In the genomic region with DNA sequence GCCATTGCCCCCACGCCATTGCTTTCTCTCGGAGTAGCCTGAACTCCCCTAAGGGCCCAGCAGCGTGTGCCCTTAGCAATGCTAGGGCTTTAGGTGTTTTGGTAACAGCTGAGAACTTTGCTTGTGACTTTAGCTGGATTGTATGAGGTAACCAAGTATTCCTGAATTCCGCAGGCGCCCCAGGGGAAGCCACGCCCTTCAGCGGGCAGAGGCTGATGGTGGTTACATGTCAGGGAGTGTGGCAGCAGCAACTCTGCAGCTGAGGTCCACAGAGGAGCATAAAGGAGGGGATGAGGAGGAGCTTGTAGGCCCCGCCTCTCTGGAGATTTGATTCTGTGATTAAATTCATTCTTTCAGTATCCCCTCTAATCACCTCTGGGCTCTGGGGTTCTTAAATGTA, we compare ENCODE assay signal across 18 mouse cellular contexts.
DNase-seq lines count a peak whose midpoint lies in the region; ATAC-seq lines count a peak whose summit lies in the region.
"Had no signal": no experiment of that assay in that cellular context is flagged by ENCODE, and none has a peak within 500 bp of the region (broad histone marks: within the 10 kb centered on the region; RNA-seq: fewer than 3 reads in every experiment).

No protein-coding gene starts in this region.

- DNase-seq in forebrain, embryonic 14.5 days (ENCODE audit: low spot score): no peak
- DNase-seq in forebrain, embryonic 11.5 days (ENCODE audit: low spot score): no peak
- DNase-seq in kidney, adult 18-20 months: peak; percentile 5
- DNase-seq in kidney, postnatal 25 days: no peak
- no peak for DNase-seq in ovary, postnatal 10 days (ENCODE audit: low spot score)
- DNase-seq: heart, postnatal 14 days; lung, postnatal 14 days; right cerebral cortex, postnatal 25 days; thymus, postnatal 25 days had no signal

- peak overlapping the region; percentile 44; the same call in 1 of the 2 replicates for H3K27ac ChIP-seq in forebrain, embryonic 14.5 days (ENCODE audit: low read depth, low read length)
- H3K27ac ChIP-seq in forebrain, embryonic 11.5 days (ENCODE audit: low read depth, low read length): no peak overlapping the region
- H3K27ac ChIP-seq in neural tube, embryonic 12.5 days: no peak overlapping the region
- no peak overlapping the region for H3K27ac ChIP-seq in neural tube, embryonic 15.5 days (replicated peaks)
- peak overlapping the region; percentile 53 for H3K27ac ChIP-seq in neural tube, embryonic 14.5 days (ENCODE audit: low read depth, low read length)
- H3K27ac ChIP-seq: embryonic facial prominence, embryonic 10.5 days; limb, embryonic 15.5 days; stomach, postnatal 0 days had no signal

- no peak for ATAC-seq in forebrain, embryonic 14.5 days
- ATAC-seq in forebrain, embryonic 11.5 days (replicated peaks; ENCODE audit: low FRiP score): no peak
- 0 out of 2 replicates have a peak, but pooled peaks have one; percentile 21 for ATAC-seq in neural tube, embryonic 12.5 days (ENCODE audit: low FRiP score, low read depth)
- no peak for ATAC-seq in neural tube, embryonic 15.5 days (ENCODE audit: low FRiP score)
- 0 out of 2 replicates have a peak, but pooled peaks have one; percentile 8 for ATAC-seq in neural tube, embryonic 14.5 days (ENCODE audit: low read depth)
- ATAC-seq: activated CD4-positive, CD25-positive, alpha-beta regulatory T cell, adult 4 months had no signal

- H3K4me1 ChIP-seq in forebrain, embryonic 14.5 days (ENCODE audit: control insufficient read depth, insufficient read depth, low read length): peaks cover 3% of the 10 kb centered on the region; the same call in 1 of the 2 replicates
- H3K4me1 ChIP-seq in forebrain, embryonic 11.5 days (replicated peaks; ENCODE audit: control insufficient read depth, insufficient read depth, low read length): no peaks in the 10 kb centered on the region
- peaks cover 21% of the 10 kb centered on the region for H3K4me1 ChIP-seq in neural tube, embryonic 12.5 days
- peaks cover 34% of the 10 kb centered on the region for H3K4me1 ChIP-seq in neural tube, embryonic 15.5 days
- peaks cover 14% of the 10 kb centered on the region for H3K4me1 ChIP-seq in neural tube, embryonic 14.5 days (ENCODE audit: control insufficient read depth, insufficient read depth, low read length)

- no peaks in the 10 kb centered on the region for H3K27me3 ChIP-seq in forebrain, embryonic 14.5 days (replicated peaks; ENCODE audit: control insufficient read depth, insufficient read depth, low read length)
- H3K27me3 ChIP-seq in forebrain, embryonic 11.5 days (ENCODE audit: control insufficient read depth, insufficient read depth, low read length): no peaks in the 10 kb centered on the region
- no peaks in the 10 kb centered on the region for H3K27me3 ChIP-seq in neural tube, embryonic 12.5 days (replicated peaks)
- no peaks in the 10 kb centered on the region for H3K27me3 ChIP-seq in neural tube, embryonic 15.5 days (replicated peaks)
- H3K27me3 ChIP-seq in neural tube, embryonic 14.5 days (ENCODE audit: control insufficient read depth, insufficient read depth, low read length): no peaks in the 10 kb centered on the region

- no peaks in the 10 kb centered on the region for H3K36me3 ChIP-seq in forebrain, embryonic 14.5 days (ENCODE audit: control insufficient read depth, insufficient read depth, low read length)
- H3K36me3 ChIP-seq in forebrain, embryonic 11.5 days (ENCODE audit: control insufficient read depth, insufficient read depth, low read length): no peaks in the 10 kb centered on the region
- no peaks in the 10 kb centered on the region for H3K36me3 ChIP-seq in neural tube, embryonic 12.5 days
- H3K36me3 ChIP-seq in neural tube, embryonic 15.5 days: no peaks in the 10 kb centered on the region
- H3K36me3 ChIP-seq in neural tube, embryonic 14.5 days (ENCODE audit: control insufficient read depth, insufficient read depth, low read length): no peaks in the 10 kb centered on the region
- H3K36me3 ChIP-seq: embryonic facial prominence, embryonic 10.5 days; limb, embryonic 15.5 days had no signal

- H3K9me3 ChIP-seq in forebrain, embryonic 14.5 days (replicated peaks; ENCODE audit: control insufficient read depth, low read length): no peaks in the 10 kb centered on the region
- no peaks in the 10 kb centered on the region for H3K9me3 ChIP-seq in forebrain, embryonic 11.5 days (ENCODE audit: control insufficient read depth, low read length)
- H3K9me3 ChIP-seq in neural tube, embryonic 12.5 days: no peaks in the 10 kb centered on the region
- H3K9me3 ChIP-seq in neural tube, embryonic 15.5 days (replicated peaks): no peaks in the 10 kb centered on the region
- H3K9me3 ChIP-seq in neural tube, embryonic 14.5 days (ENCODE audit: control insufficient read depth, low read length): no peaks in the 10 kb centered on the region
- H3K9me3 ChIP-seq: embryonic facial prominence, embryonic 10.5 days; limb, embryonic 15.5 days; megakaryocyte, embryonic 14.5 days had no signal

- WGBS in forebrain, embryonic 14.5 days: 83% methylated on average over 8 of the region's 8 CpGs
- WGBS in forebrain, embryonic 11.5 days: 78% methylated on average over 8 of the region's 8 CpGs
- 72% methylated on average over 8 of the region's 8 CpGs for WGBS in neural tube, embryonic 12.5 days
- 65% methylated on average over 8 of the region's 8 CpGs for WGBS in neural tube, embryonic 15.5 days
- 66% methylated on average over 8 of the region's 8 CpGs for WGBS in neural tube, embryonic 14.5 days

- no peak overlapping the region for H3K4me2 ChIP-seq in forebrain, embryonic 14.5 days (ENCODE audit: low read length)
- no peak overlapping the region for H3K4me2 ChIP-seq in forebrain, embryonic 11.5 days (ENCODE audit: low read depth, low read length, severe bottlenecking)
- H3K4me2 ChIP-seq in neural tube, embryonic 12.5 days (replicated peaks): no peak overlapping the region; the same call in 1 of the 2 replicates
- no peak overlapping the region for H3K4me2 ChIP-seq in neural tube, embryonic 15.5 days
- H3K4me2 ChIP-seq in neural tube, embryonic 14.5 days (ENCODE audit: low read depth, low read length): no peak overlapping the region
- H3K4me2 ChIP-seq: heart, embryonic 11.5 days; limb, embryonic 15.5 days had no signal

- H3K4me3 ChIP-seq in forebrain, embryonic 14.5 days (ENCODE audit: low read depth, low read length): no peak overlapping the region
- H3K4me3 ChIP-seq in forebrain, embryonic 11.5 days (ENCODE audit: low read depth, low read length): no peak overlapping the region
- no peak overlapping the region for H3K4me3 ChIP-seq in neural tube, embryonic 12.5 days
- no peak overlapping the region for H3K4me3 ChIP-seq in neural tube, embryonic 15.5 days (replicated peaks)
- no peak overlapping the region for H3K4me3 ChIP-seq in neural tube, embryonic 14.5 days (ENCODE audit: low read depth, low read length)
- H3K4me3 ChIP-seq: embryonic facial prominence, embryonic 10.5 days; limb, embryonic 15.5 days; megakaryocyte, embryonic 14.5 days had no signal

- H3K9ac ChIP-seq in forebrain, embryonic 14.5 days (ENCODE audit: low read length): no peak overlapping the region
- H3K9ac ChIP-seq in forebrain, embryonic 11.5 days (ENCODE audit: low read length): no peak overlapping the region
- H3K9ac ChIP-seq in neural tube, embryonic 12.5 days: no peak overlapping the region
- H3K9ac ChIP-seq in neural tube, embryonic 15.5 days (replicated peaks): no peak overlapping the region
- H3K9ac ChIP-seq in neural tube, embryonic 14.5 days (replicated peaks; ENCODE audit: low read depth, low read length): no peak overlapping the region
- H3K9ac ChIP-seq: limb, embryonic 15.5 days had no signal

Comparison
In these comparisons a context has a peak if more than half of its experiments do, and no peak if none do; other contexts are left out.
1. ATAC-seq: peak in neural tube, embryonic 12.5 days (single experiment) and neural tube, embryonic 14.5 days (single experiment); none in forebrain, embryonic 14.5 days (single experiment), forebrain, embryonic 11.5 days (single experiment) and neural tube, embryonic 15.5 days (single experiment).
2. H3K27ac ChIP-seq: peak in forebrain, embryonic 14.5 days (single experiment) and neural tube, embryonic 14.5 days (single experiment); none in forebrain, embryonic 11.5 days (single experiment), neural tube, embryonic 12.5 days (single experiment) and neural tube, embryonic 15.5 days (single experiment).